Mouse (Mus musculus) small intestine, adult 2 months (tissue): ENCODE measurements around the gene Fkbp11. TPM values are rescaled to one million over a fixed set of nuclear protein-coding genes. Genes with fewer than 3 reads are reported as not detected.

Experiments
- H3K27ac ChIP-seq: fragments of 200-500 bp; 2 replicates; pipeline ENCODE4 v1.5.1; 2012; ENCODE audit warnings: low read depth, low read length, control low read depth, inconsistent platforms; ENCODE audit not compliant: insufficient read depth
- H3K27me3 ChIP-seq: fragments of 200-500 bp; 2 replicates; pipeline ENCODE4 v1.6.1; 2012; ENCODE audit warnings: mild to moderate bottlenecking, moderate library complexity, low read length, inconsistent platforms; ENCODE audit not compliant: control insufficient read depth, insufficient read depth
- H3K36me3 ChIP-seq: fragments of 200-500 bp; 2 replicates; pipeline ENCODE4 v1.6.1; 2012; ENCODE audit warnings: mild to moderate bottlenecking, low read length, control low read depth, inconsistent platforms; ENCODE audit not compliant: control insufficient read depth, insufficient read depth
- H3K4me1 ChIP-seq: fragments of 200-500 bp; 2 replicates; pipeline ENCODE4 v1.6.1; 2012; ENCODE audit warnings: low read length, inconsistent platforms, mixed read lengths; ENCODE audit not compliant: control insufficient read depth, insufficient read depth, insufficient read length
- H3K4me3 ChIP-seq: fragments of 200-500 bp; 2 replicates; pipeline ENCODE4 v1.5.1; 2012; ENCODE audit warnings: low read depth, mild to moderate bottlenecking, control low read depth, inconsistent platforms, low read length, moderate library complexity
- CTCF ChIP-seq: fragments of 200-500 bp; IDR thresholded peaks from 2 replicates; pipeline ENCODE4 v1.5.1; 2012; ENCODE audit warnings: low read depth, mild to moderate bottlenecking, control low read depth, inconsistent platforms, low read length, moderate library complexity, mixed read lengths; ENCODE audit not compliant: insufficient replicate concordance, insufficient read length; ENCODE audit errors: extremely low read depth
- POLR2A ChIP-seq: fragments of 200-500 bp; IDR thresholded peaks from 2 replicates; pipeline ENCODE4 v1.6.1; 2012; ENCODE audit warnings: low read depth, mild to moderate bottlenecking, control low read depth, inconsistent platforms, low read length, moderate library complexity
- WGBS: fragments of 180-500 bp; shearing (Covaris S2); methylation state at CpG from one replicate; pipeline ENCODE4 v1.1.7; 2018; 5-methylcytosine and 5-hydroxymethylcytosine counted together
- polyA plus RNA-seq: library from polyadenylated mRNA; depleted of rRNA; stranded (reverse); fragments of >200 nt; gene quantifications from 2 replicates; pipeline ENCODE4 v1.2.3, GENCODE M21; 2012

Fkbp11 gene
- polyA plus RNA-seq, 1 experiment: 14.7 TPM

- Histone ChIP-seq H3K36me3 (no peaks in the 10 kb centered on the region), H3K4me3 (no peak overlapping the region; the same call in 1 of the 2 replicates), H3K27ac (peak overlapping the region; percentile 62; the same call in 1 of the 2 replicates), H3K4me1 (peaks cover 7% of the 10 kb centered on the region; the same call in 1 of the 2 replicates), H3K27me3 (no peaks in the 10 kb centered on the region)
- TF ChIP-seq CTCF (peak; percentile 11; the same call in 1 of the 2 replicates), POLR2A (no peak)
- WGBS: 12% methylated on average over 5 of the region's 5 CpGs
Observed at GRCm38 (mm10) chr15:98714230-98714652, 13.8 kb downstream of the Fkbp11 start.

GRCm38 (mm10) chr15:98710442-98710841, 17.6 kb downstream of the Fkbp11 start:
- H3K27ac ChIP-seq: no peak overlapping the region
- H3K36me3 ChIP-seq: no peaks in the 10 kb centered on the region
- H3K4me1 ChIP-seq: peaks cover 7% of the 10 kb centered on the region; the same call in 1 of the 2 replicates
- H3K27me3 ChIP-seq: no peaks in the 10 kb centered on the region
- WGBS: 13% methylated on average over 9 of the region's 9 CpGs
- no peak overlapping the region for H3K4me3 ChIP-seq
- TF ChIP-seq POLR2A: no peak
- TF ChIP-seq CTCF: peak; percentile 86; the same call in 1 of the 2 replicates

- no peak for TF ChIP-seq POLR2A
- TF ChIP-seq CTCF: peak; percentile 82
- Histone ChIP-seq H3K4me1 (no peaks in the 10 kb centered on the region), H3K4me3 (peak within 1 kb of the TSS; percentile 44), H3K27ac (no peak within 1 kb of the TSS), H3K27me3 (peaks cover 5% of the 10 kb centered on the region; the same call in 1 of the 2 replicates), H3K36me3 (no peaks in the 10 kb centered on the region)
- 16% methylated on average over 16 of the region's 16 CpGs for WGBS
Observed at GRCm38 (mm10) chr15:98707766-98708372, 20.1 kb downstream of the Fkbp11 start, which contains the start of gene Ccdc65. Gene Ccdc65, plus strand, starts transcription at chr15:98708207.

- Histone ChIP-seq H3K4me3 (no peak overlapping the region), H3K27ac (no peak overlapping the region), H3K4me1 (peaks cover 2% of the 10 kb centered on the region; the same call in 1 of the 2 replicates), H3K36me3 (no peaks in the 10 kb centered on the region), H3K27me3 (peaks cover 17% of the 10 kb centered on the region)
- WGBS: 50% methylated on average over 9 of the region's 9 CpGs
- no peak for TF ChIP-seq POLR2A
- no peak for TF ChIP-seq CTCF
Observed at GRCm38 (mm10) chr15:98704312-98704711, 23.7 kb downstream of the Fkbp11 start.

- Histone ChIP-seq H3K4me3 (peak overlapping the region; percentile 31; the same call in 1 of the 2 replicates), H3K4me1 (peaks cover 2% of the 10 kb centered on the region; the same call in 1 of the 2 replicates), H3K27me3 (peaks cover 14% of the 10 kb centered on the region), H3K27ac (no peak overlapping the region), H3K36me3 (no peaks in the 10 kb centered on the region)
- TF ChIP-seq POLR2A (no peak), CTCF (peak; percentile 89)
- 6% methylated on average over 40 of the region's 40 CpGs for WGBS
Observed at GRCm38 (mm10) chr15:98699190-98700105, 28.6 kb downstream of the Fkbp11 start.

- Histone ChIP-seq H3K36me3 (no peaks in the 10 kb centered on the region), H3K4me3 (no peak overlapping the region), H3K4me1 (peaks cover 2% of the 10 kb centered on the region; the same call in 1 of the 2 replicates), H3K27ac (no peak overlapping the region), H3K27me3 (peaks cover 12% of the 10 kb centered on the region; the same call in 1 of the 2 replicates)
- 40% methylated on average over 8 of the region's 8 CpGs for WGBS
- TF ChIP-seq CTCF (no peak), POLR2A (no peak)
Observed at GRCm38 (mm10) chr15:98696216-98696615, 31.8 kb downstream of the Fkbp11 start.
